In genomic region chr12:86790849-86791127, GRCm38 (mm10) we compare ENCODE assay signal across 11 mouse cellular contexts. TPM values are rescaled to one million over a fixed set of nuclear protein-coding genes. Genes with fewer than 3 reads are reported as not detected.
DNase-seq lines count a peak whose midpoint lies in the region; ATAC-seq and TF ChIP-seq lines count a peak whose summit lies in the region.
"Had no signal": no experiment of that assay in that cellular context is flagged by ENCODE, and none has a peak within 500 bp of the region (broad histone marks: within the 10 kb centered on the region; RNA-seq: fewer than 3 reads in every experiment).

No protein-coding gene starts in this region.

- no peak overlapping the region for H3K4me2 ChIP-seq in midbrain, embryonic 14.5 days (ENCODE audit: low read length)
- H3K4me2 ChIP-seq in intestine, postnatal 0 days (replicated peaks; ENCODE audit: low read depth): no peak overlapping the region

- H3K36me3 ChIP-seq in midbrain, embryonic 14.5 days (ENCODE audit: control insufficient read depth, insufficient read depth, low read length): no peaks in the 10 kb centered on the region
- no peaks in the 10 kb centered on the region for H3K36me3 ChIP-seq in intestine, postnatal 0 days (ENCODE audit: control insufficient read depth, insufficient read depth)

- TF ChIP-seq CTCF in intestine, postnatal 0 days (IDR thresholded peaks at IDR 0.05; ENCODE audit: low read depth): no peak

- H3K4me1 ChIP-seq in midbrain, embryonic 14.5 days (ENCODE audit: control insufficient read depth, insufficient read depth, low read length): peaks cover 27% of the 10 kb centered on the region
- no peaks in the 10 kb centered on the region for H3K4me1 ChIP-seq in intestine, postnatal 0 days (replicated peaks; ENCODE audit: control insufficient read depth, insufficient read depth, low read length)

- ATAC-seq in midbrain, embryonic 14.5 days (ENCODE audit: low FRiP score, low TSS enrichment): no peak
- ATAC-seq in intestine, postnatal 0 days: no peak

- whole genome bisulfite sequencing in midbrain, embryonic 14.5 days: 18% methylated on average over 2 of the region's 2 CpGs
- WGBS in intestine, postnatal 0 days: 12% methylated on average over 2 of the region's 2 CpGs

- no peak overlapping the region for H3K4me3 ChIP-seq in midbrain, embryonic 14.5 days (replicated peaks; ENCODE audit: low read depth, low read length)
- no peak overlapping the region for H3K4me3 ChIP-seq in intestine, postnatal 0 days (ENCODE audit: low read depth, low read length)

- intact Hi-C loops in heart, postnatal 25 days (cut with DNase I): no loop called here

- no peaks in the 10 kb centered on the region for H3K9me3 ChIP-seq in midbrain, embryonic 14.5 days (ENCODE audit: control insufficient read depth, low read length)
- H3K9me3 ChIP-seq in intestine, postnatal 0 days (ENCODE audit: control insufficient read depth): no peaks in the 10 kb centered on the region

- DNase-seq in cerebellum, adult 9-11 months: peak; percentile 58
- DNase-seq in cerebellum, adult 11 months: no peak
- peak; percentile 36 for DNase-seq in urinary bladder, postnatal 25 days (ENCODE audit: low spot score)
- no peak for DNase-seq in urinary bladder, postnatal 10 days (ENCODE audit: low spot score)
- DNase-seq in heart, postnatal 25 days (ENCODE audit: low spot score): peak; percentile 51
- DNase-seq in midbrain, embryonic 14.5 days: no peak
- DNase-seq in embryo, embryonic 10 days (ENCODE audit: low spot score): no peak

- no peak overlapping the region for H3K9ac ChIP-seq in midbrain, embryonic 14.5 days (replicated peaks; ENCODE audit: low read length)
- H3K9ac ChIP-seq in intestine, postnatal 0 days (ENCODE audit: low read depth, low read length): no peak overlapping the region

- peak overlapping the region; percentile 15; the same call in 1 of the 2 replicates for H3K27ac ChIP-seq in midbrain, embryonic 14.5 days (replicated peaks; ENCODE audit: low read depth, low read length)
- H3K27ac ChIP-seq in intestine, postnatal 0 days (ENCODE audit: low read depth, low read length): no peak overlapping the region

- no peaks in the 10 kb centered on the region for H3K27me3 ChIP-seq in midbrain, embryonic 14.5 days (ENCODE audit: control insufficient read depth, insufficient read depth, low read length)
- H3K27me3 ChIP-seq in intestine, postnatal 0 days (replicated peaks; ENCODE audit: control insufficient read depth, insufficient read depth, low read length): no peaks in the 10 kb centered on the region

RNA-seq across cellular contexts. Expression of gene Lrrc74a, which starts 56.6 kb away (rescaled TPM):
- total RNA-seq in heart, postnatal 25 days (2021): not detected
- polyA plus RNA-seq in midbrain, embryonic 14.5 days (2014; fragmentation: Nextera tagmentation; extraction: Ambion mirVana): not detected in 2 replicates
- not detected in 2 replicates for polyA plus RNA-seq in intestine, postnatal 0 days (2015; fragmentation: Nextera tagmentation; extraction: Ambion mirVana)
- total RNA-seq: liver, adult 2 months had no signal
- polyA plus RNA-seq: cortical plate, adult 2 months; liver, adult 2 months; small intestine, adult 2 months had no signal

Comparison
In these comparisons a context has a peak if more than half of its experiments do, and no peak if none do; other contexts are left out.
1. DNase-seq: peak in cerebellum, adult 9-11 months (single experiment), urinary bladder, postnatal 25 days (single experiment) and heart, postnatal 25 days (single experiment); none in cerebellum, adult 11 months (single experiment), urinary bladder, postnatal 10 days (single experiment), midbrain, embryonic 14.5 days (single experiment) and embryo, embryonic 10 days (single experiment).